Mouse (Mus musculus) frontal cortex, postnatal 36 days (tissue): ENCODE data around the gene 4430402I18Rik.
A peak's percentile ranks its signal among the peaks of the same experiment; 100 is the strongest.

Experiments used
- DNase-seq, 2 experiments: peaks; one replicate each; pipeline ENCODE4 v3.0.0; 2022; ENCODE audit warnings: low spot score in 2 of 2

Gene 4430402I18Rik

GRCm38 (mm10) chr19:28968178-28968577 is 578 bp upstream of the 4430402I18Rik start:
- DNase-seq: no peak

- DNase-seq: peak in 1 of 2 experiments; percentile 22
These were observed 3.1 kb downstream of the 4430402I18Rik start for GRCm38 (mm10) chr19:28964552-28964903.

GRCm38 (mm10) chr19:28963842-28964551 is 3.6 kb downstream of the 4430402I18Rik start, which contains the start of gene Plpp6:
Gene Plpp6, plus strand, starts transcription at chr19:28963953.
- peak; percentile 84 to 85 for DNase-seq

- no peak for DNase-seq
These were observed 4.1 kb downstream of the 4430402I18Rik start for GRCm38 (mm10) chr19:28963513-28963841.

- peak in 1 of 2 experiments; percentile 50 for DNase-seq
These were observed 4.5 kb downstream of the 4430402I18Rik start for GRCm38 (mm10) chr19:28963113-28963512.

- DNase-seq: no peak
These were observed 16.3 kb downstream of the 4430402I18Rik start for GRCm38 (mm10) chr19:28951251-28951650.

GRCm38 (mm10) chr19:28947311-28947710 is 20.3 kb downstream of the 4430402I18Rik start:
- no peak for DNase-seq

- DNase-seq: peak in 1 of 2 experiments; percentile 19
These were observed 20.8 kb downstream of the 4430402I18Rik start for GRCm38 (mm10) chr19:28946782-28947181.

- DNase-seq: no peak
These were observed 26.3 kb downstream of the 4430402I18Rik start for GRCm38 (mm10) chr19:28941271-28941670.

GRCm38 (mm10) chr19:28940135-28940874 is 27.3 kb downstream of the 4430402I18Rik start:
- DNase-seq: no peak

GRCm38 (mm10) chr19:28934897-28935296 is 32.7 kb downstream of the 4430402I18Rik start:
- DNase-seq: no peak

GRCm38 (mm10) chr19:28929034-28929433 is 38.6 kb downstream of the 4430402I18Rik start:
- DNase-seq: no peak

GRCm38 (mm10) chr19:28927396-28927795 is 40.2 kb downstream of the 4430402I18Rik start:
- DNase-seq: no peak

- DNase-seq: no peak
These were observed 41.2 kb downstream of the 4430402I18Rik start for GRCm38 (mm10) chr19:28926366-28926765.

GRCm38 (mm10) chr19:28917839-28918238 is 49.8 kb downstream of the 4430402I18Rik start:
- no peak for DNase-seq

GRCm38 (mm10) chr19:28916492-28916891 is 51.1 kb downstream of the 4430402I18Rik start:
- DNase-seq: no peak

- no peak for DNase-seq
These were observed 51.9 kb downstream of the 4430402I18Rik start for GRCm38 (mm10) chr19:28915602-28916250.

- DNase-seq: no peak
These were observed 53.0 kb downstream of the 4430402I18Rik start for GRCm38 (mm10) chr19:28914598-28914997.

- peak; percentile 57 to 69 for DNase-seq
These were observed 58.9 kb downstream of the 4430402I18Rik start for GRCm38 (mm10) chr19:28908693-28909092.

GRCm38 (mm10) chr19:28908186-28908585 is 59.4 kb downstream of the 4430402I18Rik start:
- DNase-seq: no peak

- DNase-seq: no peak
These were observed 64.0 kb downstream of the 4430402I18Rik start for GRCm38 (mm10) chr19:28903536-28904119.

- DNase-seq: peak; percentile 64 to 83
These were observed 64.8 kb downstream of the 4430402I18Rik start for GRCm38 (mm10) chr19:28902806-28903205.
